Mouse (Mus musculus) adrenal gland, adult 8-10 months (tissue): Measurements from ENCODE around the gene Cenpq. TPM values are rescaled to one million over a fixed set of nuclear protein-coding genes. Genes with fewer than 3 reads are reported as not detected.

Experiments used
- DNase-seq: peaks from one replicate; pipeline ENCODE4 v3.0.0; 2022
- total RNA-seq, 4 experiments: library from RNA; stranded (reverse); gene quantifications; 2 replicates each; pipeline ENCODE4 v1.2.4; 2022

Gene Cenpq
- total RNA-seq, result 1 to 10 TPM; 6.9 to 9.8 (median 8.1) TPM

DNA sequence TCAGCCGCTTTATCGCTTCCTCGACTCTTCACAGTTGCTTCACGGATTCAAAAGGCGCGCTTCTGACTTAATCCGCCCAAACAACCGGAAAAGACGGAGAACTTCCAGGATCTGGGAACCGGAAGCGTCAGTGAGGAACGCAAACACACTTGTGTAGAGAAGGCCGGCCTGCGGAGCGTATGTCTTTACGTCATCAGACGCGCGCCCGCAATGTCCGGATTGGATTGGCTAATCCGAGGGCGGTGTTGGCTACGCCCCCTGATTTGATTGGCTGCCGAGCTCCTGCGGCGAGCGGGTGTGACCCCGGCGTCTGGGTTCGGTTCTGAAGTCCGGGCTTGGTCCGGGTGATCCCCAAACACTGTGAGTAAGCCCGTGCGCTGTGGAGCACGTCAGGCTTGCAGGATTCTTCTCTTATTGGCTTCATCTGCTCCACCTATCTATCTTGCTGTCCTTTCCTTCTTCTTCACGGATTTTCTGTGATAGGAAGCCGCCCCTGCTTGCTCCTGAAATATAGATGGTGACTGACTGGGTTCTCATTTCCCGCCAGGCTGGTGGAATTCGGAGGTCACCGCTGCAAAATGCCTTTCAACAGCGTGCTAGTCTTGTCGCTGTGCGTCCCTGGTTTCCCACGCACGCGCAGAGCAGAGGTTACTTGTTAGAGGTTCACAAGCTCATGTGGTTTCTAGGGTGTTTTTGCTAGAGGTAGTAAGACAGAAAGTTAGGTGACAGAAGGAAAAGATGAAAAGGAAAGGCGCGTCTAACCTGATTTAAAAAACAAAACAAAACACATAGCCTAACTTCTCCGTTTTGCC, at the start of gene Cenpq, which contains the start of gene Mut:
Gene Cenpq (minus strand): TSS at position 628 of the 812 bp plus-strand sequence.
Gene Mut (plus strand): TSS at position 266 of the 812 bp plus-strand sequence.
- peak; percentile 98 for DNase-seq

DNA sequence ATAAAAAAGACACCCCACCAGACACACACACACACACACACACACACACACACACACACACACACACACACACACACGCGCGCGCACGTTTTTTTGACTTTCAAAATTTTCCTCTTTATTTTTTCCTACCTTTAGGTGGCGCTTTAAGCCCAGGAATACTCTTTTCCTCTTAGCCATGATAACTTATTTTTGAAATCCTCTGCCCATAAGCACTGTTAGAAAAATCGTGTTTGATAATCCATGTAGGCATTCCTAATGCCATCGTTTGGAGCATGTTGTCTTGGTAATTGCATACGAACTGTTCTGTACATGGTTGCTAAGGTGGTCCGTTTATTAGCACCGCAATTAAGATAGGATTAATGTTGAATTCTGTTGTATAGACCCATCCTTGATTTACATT, 43.1 kb upstream of the Cenpq start:
- no peak for DNase-seq

DNA sequence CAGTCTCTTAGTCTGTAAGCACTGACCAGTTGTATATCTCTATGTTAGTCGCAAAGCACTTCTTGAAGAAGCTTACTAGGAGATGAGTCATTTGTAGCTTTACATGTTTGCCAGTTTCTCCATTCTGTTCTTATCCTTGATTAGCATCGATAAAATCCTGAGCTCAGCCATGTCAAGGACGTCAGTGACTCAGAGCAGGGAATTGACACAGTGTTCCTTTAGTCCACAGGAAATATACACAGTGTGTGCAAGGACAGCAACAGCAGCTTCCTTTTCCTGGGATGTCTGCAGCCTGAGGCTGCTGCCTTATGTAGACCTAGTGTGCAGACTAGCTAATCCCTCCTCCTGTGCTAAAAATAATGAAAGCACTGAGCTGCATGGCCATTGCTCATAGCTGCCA, 13.7 kb upstream of the Cenpq start:
- peak; percentile 61 for DNase-seq

DNA sequence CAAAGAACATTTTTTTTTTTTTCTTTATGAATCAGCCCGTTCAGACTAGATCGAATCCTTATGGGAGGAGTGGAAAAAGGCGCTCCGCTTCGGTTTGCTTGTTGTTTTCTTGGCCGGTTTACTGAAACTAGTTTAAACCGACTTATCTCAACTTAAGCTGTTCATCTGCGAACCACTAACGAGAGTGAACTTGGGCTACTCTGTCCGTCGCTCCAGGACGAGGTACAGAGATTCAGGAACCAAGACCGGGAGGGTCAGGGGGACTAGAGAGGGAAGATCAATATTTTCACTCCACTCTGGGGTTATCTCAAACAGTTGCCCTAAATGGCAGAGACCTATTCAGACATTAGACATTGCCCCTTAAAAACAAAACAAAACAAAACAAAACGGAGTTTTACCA, 862 bp downstream of the Cenpq start:
- no peak for DNase-seq

DNA sequence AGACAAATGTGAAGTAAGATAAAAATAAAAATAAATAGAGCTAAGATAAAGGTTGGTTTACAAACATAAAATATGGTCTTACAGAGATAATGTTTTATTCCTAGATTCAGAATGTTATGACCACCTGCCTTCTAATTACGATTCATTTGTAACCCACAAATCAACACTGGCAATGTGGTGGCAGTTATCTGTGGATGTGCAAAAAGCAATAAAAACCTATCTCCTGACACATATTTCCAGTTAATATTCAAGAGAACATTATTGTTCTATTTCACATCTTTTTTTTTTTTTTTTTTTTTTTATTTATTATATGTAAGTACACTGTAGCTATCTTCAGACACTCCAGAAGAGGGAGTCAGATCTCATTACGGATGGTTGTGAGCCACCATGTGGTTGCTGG, 19.3 kb downstream of the Cenpq start:
- DNase-seq, result no peak

DNA sequence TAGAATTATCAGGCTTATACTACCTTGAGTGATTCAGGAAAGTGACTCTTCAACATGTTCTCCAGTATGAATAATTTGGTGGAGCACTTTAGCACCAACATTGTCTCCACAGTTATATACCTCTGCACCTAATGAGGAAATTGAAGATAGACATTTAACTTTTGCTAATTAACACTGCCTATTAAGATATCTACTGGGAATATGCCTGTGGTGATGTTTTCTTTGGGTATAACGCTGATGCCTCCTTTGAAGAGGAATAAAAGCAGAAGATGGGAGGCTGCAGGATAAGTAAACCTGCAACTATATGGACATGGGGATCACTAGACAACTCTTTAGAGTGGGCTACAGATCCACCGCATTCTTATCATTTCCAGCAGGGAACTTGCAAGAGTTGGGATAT, 20.6 kb downstream of the Cenpq start, which contains the start of gene Glyatl3:
Gene Glyatl3 (minus strand): TSS at position 101 of the 400 bp plus-strand sequence.
- no peak for DNase-seq

DNA sequence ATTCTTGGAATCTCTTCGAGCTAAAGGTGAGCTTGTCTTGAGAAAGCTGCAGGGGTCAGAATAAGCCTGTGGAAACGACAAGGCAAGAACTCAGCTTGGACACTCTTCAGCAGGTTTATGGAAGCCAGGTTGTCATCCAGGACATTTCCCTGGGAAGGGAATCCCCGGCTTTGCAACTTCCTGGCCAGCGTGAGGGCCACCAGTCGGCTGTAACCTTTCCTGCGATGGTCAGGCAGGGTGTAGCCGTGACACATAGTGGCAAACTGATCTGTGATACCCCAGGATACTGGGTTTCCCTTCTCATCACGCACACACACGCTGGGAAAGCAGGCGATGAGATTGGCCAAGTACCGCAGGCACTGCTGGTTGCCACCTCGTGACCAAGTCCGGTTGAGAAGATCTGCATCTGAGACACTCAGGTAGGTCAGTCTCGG, 30.1 kb downstream of the Cenpq start:
- DNase-seq, result no peak

DNA sequence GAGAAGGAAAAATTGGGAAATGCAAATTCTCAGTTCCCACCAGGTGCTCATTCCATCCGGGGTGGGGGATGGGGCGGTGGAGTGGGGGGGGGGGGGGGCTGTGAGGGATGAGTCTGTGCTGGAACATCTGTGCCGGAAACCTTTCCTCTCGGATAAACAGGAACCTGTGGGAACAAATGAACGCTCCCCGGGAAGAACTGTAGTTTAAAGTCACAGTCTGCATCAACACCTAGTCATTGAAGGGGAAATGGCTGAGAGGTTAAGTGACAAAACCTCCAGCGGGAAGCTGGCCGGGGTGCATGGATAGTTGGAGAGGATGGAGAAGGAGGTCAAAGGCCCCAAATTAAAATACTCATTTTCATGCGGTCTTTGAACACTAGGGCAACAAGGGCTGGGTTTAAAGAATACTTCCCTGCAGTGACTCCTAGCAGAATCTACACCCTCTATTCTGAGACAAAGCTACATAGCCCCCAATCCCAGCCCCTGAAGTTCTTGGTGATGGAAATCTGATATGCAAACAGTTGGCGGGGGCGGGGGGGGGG, 30.7 kb downstream of the Cenpq start:
- no peak for DNase-seq

DNA sequence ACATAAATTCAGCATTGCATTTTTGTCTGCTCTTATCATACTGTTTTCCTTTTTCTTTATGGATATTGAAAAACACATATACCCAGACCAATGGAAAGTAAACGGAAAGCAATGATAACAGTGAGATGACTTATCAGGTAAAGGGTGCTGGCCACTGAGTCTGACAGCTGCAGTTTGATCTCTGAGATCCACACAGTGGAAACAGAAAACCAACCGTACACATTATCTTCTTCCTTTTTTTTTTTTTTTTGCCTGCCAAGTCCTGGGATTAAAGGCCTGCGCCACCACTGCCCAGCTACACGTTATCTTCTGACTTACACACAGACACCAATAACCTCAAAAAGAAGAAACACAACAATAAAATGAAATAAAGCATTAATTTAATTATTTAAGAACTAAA, 31.5 kb downstream of the Cenpq start:
- DNase-seq, result no peak

DNA sequence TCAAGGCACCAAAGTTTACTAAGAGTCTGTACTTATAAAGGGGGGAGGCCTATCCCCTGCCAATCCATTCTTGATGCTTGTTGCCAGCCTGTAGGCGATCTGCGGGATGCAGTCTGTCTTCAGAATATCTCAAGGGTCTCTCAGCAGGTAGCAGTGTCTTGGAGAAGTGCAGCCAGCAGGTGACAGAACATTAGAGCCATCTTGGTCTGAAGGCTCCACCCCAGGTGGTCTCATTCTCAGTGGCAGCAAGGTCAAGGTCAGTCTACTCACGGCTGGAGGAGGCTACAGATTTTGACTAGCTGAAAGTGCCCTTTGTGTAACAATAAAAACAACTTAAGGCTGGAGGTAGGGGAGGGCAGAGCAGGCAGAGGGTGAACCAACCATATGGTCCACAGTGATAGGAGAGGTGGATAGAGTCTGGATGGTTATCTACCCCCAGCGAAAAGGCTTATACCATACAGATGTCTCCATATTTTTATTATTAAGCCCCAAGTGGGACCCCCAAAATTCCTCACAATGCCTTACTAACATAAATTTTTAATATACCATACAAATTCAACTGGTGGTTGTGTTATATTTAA, 35.0 kb downstream of the Cenpq start:
- DNase-seq, result no peak

DNA sequence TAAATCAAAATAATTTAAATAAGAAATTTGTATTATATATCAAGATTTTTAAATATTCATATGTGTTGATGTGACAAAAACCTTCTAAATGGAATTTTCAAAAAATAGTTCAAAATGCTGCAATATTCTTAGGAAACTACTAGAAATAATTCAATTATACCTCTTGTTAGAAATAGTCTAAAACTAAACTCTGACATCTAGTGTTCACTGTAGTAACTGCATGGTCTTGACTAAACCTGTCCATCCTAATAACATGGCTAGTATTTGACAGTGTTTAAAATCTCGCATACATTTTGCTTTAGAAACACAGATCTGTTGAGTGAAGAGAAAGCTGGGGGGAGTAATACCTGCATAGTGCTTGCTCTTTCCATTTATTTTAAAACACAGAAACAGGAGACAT, 38.0 kb downstream of the Cenpq start:
- DNase-seq, result no peak

DNA sequence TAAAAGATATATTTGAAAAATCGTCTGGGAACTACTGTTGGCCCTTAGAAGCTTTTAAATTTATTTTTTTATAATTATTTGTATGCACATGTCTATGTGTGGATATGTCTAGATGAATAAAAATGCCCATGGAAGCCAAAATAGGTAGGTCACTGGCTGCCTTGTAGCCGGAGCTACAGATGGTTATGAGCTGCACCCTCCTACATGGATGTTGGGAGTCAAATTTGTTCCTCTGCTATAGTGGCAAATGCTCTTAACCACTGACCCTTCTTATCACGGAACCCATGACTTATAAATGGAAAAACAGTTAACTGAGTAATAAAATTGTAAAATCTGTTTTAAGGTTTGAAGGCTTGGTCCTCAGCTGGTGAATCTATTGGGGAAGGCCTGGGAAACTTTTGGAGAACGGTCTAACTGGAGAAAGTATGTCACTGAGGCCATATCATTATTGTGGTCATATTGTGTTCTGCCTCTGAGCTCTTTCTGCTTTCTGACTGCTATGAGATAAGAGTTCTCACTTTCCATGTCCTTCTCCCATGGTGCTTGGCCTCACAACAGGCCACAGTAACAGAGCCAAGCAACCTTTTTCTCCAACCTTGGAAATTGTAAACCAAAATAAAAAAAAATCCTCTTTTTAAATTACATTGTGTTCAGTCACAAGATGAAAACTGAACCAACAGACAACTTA, 46.9 kb downstream of the Cenpq start:
- DNase-seq, result no peak

DNA sequence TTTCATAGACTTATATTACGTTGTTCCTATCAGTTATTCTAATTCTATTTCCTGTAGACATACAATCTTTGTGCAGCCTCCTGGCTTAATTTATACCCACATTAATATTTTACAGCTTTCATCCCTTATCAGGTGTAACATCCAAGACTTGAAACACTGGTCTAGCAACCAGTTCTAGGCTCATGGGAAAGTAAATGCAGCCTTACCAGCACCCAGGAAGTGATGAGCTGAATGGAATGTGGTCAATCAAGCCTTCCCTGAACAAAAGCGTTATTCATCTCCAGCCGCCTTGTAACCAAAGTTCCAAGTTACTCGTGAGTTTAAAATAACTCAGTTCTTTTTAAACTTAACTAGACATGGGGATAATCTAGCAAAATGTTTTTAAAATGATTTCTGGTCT, 49.7 kb downstream of the Cenpq start:
- no peak for DNase-seq

DNA sequence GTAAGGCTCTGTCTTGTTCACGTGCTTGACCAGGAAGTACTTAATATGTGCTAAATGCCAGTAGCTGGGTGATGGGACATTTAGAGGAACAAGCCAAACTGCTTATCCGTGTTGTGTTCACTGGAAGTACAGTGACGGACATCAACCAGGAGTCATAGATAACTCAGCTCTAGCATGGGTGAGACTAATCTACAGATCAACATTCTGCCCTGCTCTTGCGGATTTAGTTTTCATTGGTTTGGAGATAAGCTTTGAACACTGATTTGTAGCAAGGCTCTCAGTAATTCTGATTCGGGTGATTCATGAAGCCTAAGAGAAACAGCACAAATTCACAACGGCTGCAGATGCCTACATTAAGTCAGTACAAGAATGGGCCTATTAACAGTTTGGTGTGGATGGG, 52.7 kb downstream of the Cenpq start:
- no peak for DNase-seq

DNA sequence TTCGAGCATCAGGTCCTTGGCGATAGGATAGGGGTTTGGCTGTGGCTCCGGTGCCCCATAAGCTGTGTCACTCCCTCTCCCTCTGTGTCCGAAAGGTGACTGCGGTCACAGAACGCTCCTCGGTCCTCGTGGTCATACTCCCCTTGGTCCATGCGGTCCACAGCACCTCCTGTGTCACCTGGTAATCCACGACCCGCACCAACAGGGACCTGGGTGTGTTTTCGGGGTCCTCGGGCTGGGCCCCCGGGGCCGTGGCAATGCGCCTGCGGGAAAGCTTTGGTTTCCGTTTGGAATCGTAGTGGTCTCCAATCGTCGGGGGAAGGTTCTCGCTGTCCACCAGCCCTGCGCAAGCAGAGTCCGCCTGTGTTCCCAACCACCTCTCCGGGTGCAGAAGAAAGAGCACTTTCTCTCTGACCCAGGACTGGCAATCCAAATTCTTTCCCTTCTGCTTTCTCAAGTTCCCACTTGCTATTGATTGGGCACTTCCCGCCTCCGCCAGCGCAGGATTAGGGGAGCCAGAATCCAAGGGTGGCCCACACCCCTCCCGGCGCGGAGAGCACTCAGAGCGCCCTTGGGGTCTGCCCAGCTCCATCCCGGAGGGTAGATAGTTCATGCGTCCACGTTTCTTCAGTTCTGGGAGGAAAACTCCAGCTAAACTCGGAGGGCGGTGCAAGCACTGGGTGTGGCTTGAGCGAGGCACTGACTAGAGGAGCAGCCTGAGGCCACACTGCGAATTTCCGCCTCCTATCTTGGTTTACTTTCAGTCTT, 54.7 kb downstream of the Cenpq start, which contains the start of gene 9130008F23Rik:
Gene 9130008F23Rik (minus strand): TSS at position 636 of the 768 bp plus-strand sequence.
- peak; percentile 22 for DNase-seq

DNA sequence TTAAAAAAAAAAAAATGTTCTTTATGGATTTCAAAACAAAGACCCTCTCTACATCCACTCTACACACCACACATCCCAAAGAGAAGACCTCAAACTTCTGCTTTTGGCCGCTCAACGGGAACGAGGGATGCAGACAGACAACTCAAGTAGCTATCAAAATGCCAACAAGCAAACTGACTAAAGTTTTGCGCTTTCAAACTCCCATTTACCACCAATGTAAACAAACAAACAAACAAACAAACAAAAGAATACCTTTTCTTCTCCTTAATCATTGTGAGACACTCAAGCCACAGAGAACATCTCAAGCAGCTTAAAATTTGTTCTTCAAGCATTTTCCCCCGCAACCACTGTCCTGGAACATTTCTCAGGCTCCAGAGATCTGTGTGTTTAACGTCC, 55.3 kb downstream of the Cenpq start:
- no peak for DNase-seq

DNA sequence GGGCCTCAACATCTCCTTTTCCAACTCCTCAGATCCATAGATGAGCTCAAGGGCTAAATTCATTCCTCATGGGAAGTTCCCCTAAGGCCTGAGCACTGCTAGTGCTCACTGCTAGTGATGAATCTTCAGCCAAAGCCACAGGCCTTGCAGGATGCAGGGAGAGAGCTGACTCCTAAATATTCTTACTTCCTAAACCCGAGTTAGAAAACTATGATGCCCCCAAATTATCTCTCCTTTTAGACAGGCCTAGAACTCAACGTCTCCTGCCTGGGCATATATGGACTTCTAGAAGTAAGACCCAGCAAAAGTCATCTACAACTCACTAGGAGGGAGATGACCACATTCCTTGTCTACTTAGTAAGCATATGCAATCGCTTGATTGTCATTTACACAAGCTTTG, 57.1 kb downstream of the Cenpq start:
- DNase-seq, result no peak

DNA sequence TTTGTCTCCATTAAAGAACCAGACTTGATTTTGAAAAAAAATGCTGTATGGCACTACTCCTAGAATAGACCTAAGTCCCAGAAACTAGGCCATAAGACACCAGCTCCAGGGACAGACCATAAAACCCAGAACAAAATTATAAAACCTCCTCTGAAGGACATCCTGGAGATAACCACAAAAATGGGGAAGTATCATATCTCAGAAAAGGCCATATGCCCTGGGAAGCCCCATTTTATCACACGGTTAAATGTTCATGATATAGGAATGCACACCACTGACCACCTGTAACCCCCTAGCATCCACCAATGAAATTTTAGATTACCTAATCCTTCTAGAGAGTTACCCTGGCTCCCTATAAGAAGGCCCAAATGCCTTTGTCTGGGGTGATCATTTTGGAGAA, 59.3 kb downstream of the Cenpq start:
- DNase-seq, result no peak

DNA sequence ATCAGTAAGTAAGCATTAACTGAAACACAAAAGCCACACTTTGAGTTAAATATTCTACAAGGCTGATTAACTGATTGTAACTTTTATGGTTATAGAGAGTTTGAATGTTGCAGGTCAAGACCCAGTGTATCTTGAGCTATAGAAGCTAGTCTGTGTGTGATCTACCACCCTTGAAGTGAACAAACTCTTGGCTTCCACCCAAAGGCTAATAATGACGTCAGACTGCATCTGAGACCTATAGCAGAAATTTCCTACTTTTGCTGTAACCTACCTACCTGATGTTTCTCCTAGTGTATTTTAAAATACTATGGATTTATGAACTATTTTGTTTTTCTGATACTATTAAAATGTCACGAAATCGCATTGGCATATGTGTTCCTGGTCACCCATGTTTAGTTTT, 60.1 kb downstream of the Cenpq start:
- no peak for DNase-seq

DNA sequence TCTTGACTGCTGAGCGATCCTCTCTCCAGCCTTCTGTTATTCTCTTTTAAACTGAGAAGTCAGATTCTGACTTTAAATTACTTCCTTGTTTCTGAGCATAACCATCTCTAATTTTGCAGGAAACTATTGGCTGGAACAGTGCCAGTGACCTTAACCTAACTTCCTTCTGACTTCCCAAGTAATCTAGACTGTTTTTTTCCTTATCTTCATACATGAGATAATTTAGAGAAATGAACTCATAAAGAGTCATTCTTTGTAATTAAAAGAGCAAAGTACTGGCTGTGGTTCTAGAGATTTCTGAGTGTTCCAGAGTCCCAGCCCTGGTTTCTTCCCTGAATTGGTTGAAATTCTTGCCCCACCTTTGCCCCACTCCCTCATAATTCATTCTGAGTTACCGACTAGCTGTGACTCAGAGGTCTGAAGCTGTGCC, 61.2 kb downstream of the Cenpq start:
- no peak for DNase-seq
